Mouse (Mus musculus) CH12.LX (cell line): ENCODE measurements at regions not wholly inside any gene's neighbourhood (a gene's known extent, or its start where the extent isn't known, plus 50 kb on each side); places are given as distances from the start of the nearest gene placed in this dataset.
"Not testable (repeated sequence)": the region's sequence is repeated elsewhere in the genome, so short reads cannot be mapped to it uniquely, and the experiment has no call there.

ENCODE experiments used
- CHD2 ChIP-seq: IDR thresholded peaks from 2 replicates; pipeline ENCODE4 v1.6.1; 2011; ENCODE audit warnings: low read length, improper control_type of control experiment
- EP300 ChIP-seq: IDR thresholded peaks from 2 replicates; pipeline ENCODE4 v1.6.1; 2011; ENCODE audit warnings: low read length, improper control_type of control experiment
- USF1 ChIP-seq: IDR thresholded peaks from 2 replicates; pipeline ENCODE4 v1.6.1; 2014; ENCODE audit warnings: low read depth, mild to moderate bottlenecking, inconsistent platforms, low read length, improper control_type of control experiment
- USF2 ChIP-seq: conservative IDR thresholded peaks from 2 replicates; pipeline ENCODE4 v1.6.1; 2011; ENCODE audit warnings: low read depth, low read length, improper control_type of control experiment

GRCm38 (mm10) chr5:129385965-129386643 lies 114.9 kb upstream of the Sfswap start:
- not testable (repeated sequence) for TF ChIP-seq USF2, EP300, CHD2, USF1
